9 mouse cellular contexts compared by ENCODE assay signal in the genomic region with DNA sequence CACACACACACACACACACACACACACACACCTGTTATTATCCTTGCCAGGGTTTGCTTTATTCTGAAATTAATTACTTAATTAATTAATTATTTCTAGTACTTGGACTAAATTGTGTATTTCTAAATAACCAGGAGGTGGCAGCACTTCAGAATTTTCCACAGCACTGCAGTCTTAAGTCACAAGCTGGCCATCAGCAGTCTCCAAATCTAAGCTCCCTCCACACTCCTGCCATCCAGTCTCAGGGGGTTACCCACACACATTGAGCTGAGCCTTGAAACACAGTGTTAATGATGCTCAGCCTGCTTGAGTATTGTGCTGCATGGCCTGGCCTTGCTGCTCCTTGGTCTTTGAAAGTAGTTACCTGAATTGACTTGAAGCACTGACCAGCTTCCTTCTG. TPM values are rescaled to one million over a fixed set of nuclear protein-coding genes. Genes with fewer than 3 reads are reported as not detected.
DNase-seq lines count a peak whose midpoint lies in the region; ATAC-seq lines count a peak whose summit lies in the region.
"Had no signal": no experiment of that assay in that cellular context is flagged by ENCODE, and none has a peak within 500 bp of the region (broad histone marks: within the 10 kb centered on the region; RNA-seq: fewer than 3 reads in every experiment).

No protein-coding gene starts in this region.

- no peaks in the 10 kb centered on the region for H3K27me3 ChIP-seq in forebrain, embryonic 15.5 days

- DNase-seq in frontal cortex, postnatal 25 days (ENCODE audit: low spot score in 2 of 2): no peak
- DNase-seq in right cerebral cortex, adult 18-20 months: peak; percentile 27
- DNase-seq in right cerebral cortex, postnatal 14 days: no peak
- DNase-seq in lung, postnatal 14 days: peak; percentile 7
- DNase-seq in thymus, postnatal 4 days: no peak
- DNase-seq in right cerebral cortex, postnatal 36 days (ENCODE audit: low spot score in 2 of 2): no peak

- no peaks in the 10 kb centered on the region for H3K36me3 ChIP-seq in forebrain, embryonic 15.5 days

- no peak overlapping the region for H3K4me2 ChIP-seq in forebrain, embryonic 15.5 days (replicated peaks)

- no peaks in the 10 kb centered on the region for H3K4me1 ChIP-seq in forebrain, embryonic 15.5 days

- no peak overlapping the region for H3K9ac ChIP-seq in forebrain, embryonic 15.5 days (replicated peaks)

- no peak overlapping the region for H3K4me3 ChIP-seq in forebrain, embryonic 15.5 days

- no peaks in the 10 kb centered on the region for H3K9me3 ChIP-seq in forebrain, embryonic 15.5 days

- ATAC-seq in frontal cortex, adult (ENCODE audit: low TSS enrichment): peak; percentile 72
- peak; percentile 68 for ATAC-seq in forebrain, embryonic 15.5 days (replicated peaks)

- no peak overlapping the region for H3K27ac ChIP-seq in forebrain, embryonic 15.5 days (replicated peaks)
- H3K27ac ChIP-seq: macrophage had no signal

RNA-seq across cellular contexts. Expression of gene Ppp1r17, which starts 44.3 kb away (rescaled TPM):
- 2.3 and 2.6 TPM in 2 replicates for polyA plus RNA-seq in forebrain, embryonic 15.5 days (2015; fragmentation: Nextera tagmentation; extraction: Ambion mirVana)
- polyA plus RNA-seq: macrophage had no signal

Comparison
In these comparisons a context has a peak if more than half of its experiments do, and no peak if none do; other contexts are left out.
1. DNase-seq: peak in right cerebral cortex, adult 18-20 months (single experiment) and lung, postnatal 14 days (single experiment); none in frontal cortex, postnatal 25 days (0 of 2), right cerebral cortex, postnatal 14 days (single experiment), thymus, postnatal 4 days (single experiment) and right cerebral cortex, postnatal 36 days (0 of 2).